Mouse (Mus musculus) G1E (cell line): ENCODE data around the gene Slc11a2.

Experiments
- CTCF ChIP-seq: IDR thresholded peaks from 2 replicates; pipeline ENCODE4 v1.5.1; 2012; ENCODE audit warnings: low read depth, low read length, inconsistent platforms, mixed read lengths
- TAL1 ChIP-seq: conservative IDR thresholded peaks from 2 replicates; pipeline ENCODE4 v1.6.1; 2012; ENCODE audit warnings: low read depth, low read length, inconsistent platforms, mixed read lengths

DNA sequence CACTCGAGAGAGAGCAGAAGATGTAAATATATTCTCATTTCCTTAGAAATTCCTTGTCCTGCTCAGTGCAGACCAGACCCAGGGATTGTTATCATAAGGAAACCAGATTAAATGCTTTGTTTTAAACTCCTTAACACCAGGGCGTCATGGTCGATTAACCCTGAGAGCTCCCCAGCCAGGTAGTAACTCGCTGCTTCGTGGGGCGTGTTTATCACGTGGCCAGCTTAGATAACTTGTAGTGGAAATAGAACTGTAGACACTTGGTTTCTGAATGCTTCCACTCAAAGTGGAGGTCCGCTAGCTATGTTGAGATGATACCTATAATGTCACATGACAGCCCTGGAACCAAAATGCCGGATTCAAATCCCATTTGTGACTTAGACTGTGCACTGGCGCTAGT is 45.2 kb upstream of the Slc11a2 start:
- no peak for TF ChIP-seq CTCF
- no peak for TF ChIP-seq TAL1
